Mouse (Mus musculus) megakaryocyte, embryonic 14.5 days (primary cell): Measurements from ENCODE around the gene Sorcs2.

Experiments
- FLI1 ChIP-seq: IDR thresholded peaks from 2 replicates; pipeline ENCODE4 v1.6.1; 2012; ENCODE audit warnings: low read length, inconsistent platforms, mixed read lengths
- GATA1 ChIP-seq: IDR thresholded peaks from 3 replicates; pipeline ENCODE4 v1.6.1; 2012; ENCODE audit warnings: mixed read lengths, low read length, inconsistent platforms, borderline replicate concordance

DNA sequence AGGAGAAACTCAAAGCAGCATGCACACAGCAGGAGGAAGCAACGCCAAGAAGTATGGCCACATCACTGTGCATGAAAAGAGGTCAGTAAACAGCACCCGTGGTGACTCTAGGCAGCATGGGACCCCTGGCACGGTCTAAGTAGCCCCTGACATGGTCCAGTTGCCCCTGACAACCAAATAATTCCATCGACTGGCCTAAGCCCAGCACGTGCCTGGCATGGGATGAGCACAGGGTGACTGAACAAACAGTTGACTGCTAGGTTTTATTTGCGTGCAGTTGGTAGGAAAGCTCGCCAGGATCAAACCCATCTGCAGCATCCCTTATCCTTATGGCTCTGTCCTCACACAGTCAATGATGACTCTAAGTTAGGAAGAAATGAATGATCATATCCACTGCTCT, 61.7 kb downstream of the Sorcs2 start:
- TF ChIP-seq GATA1 (no peak), FLI1 (no peak)
